Mouse (Mus musculus) CH12.LX (cell line): ENCODE data around the gene Cfap52. TPM values are rescaled to one million over a fixed set of nuclear protein-coding genes. Genes with fewer than 3 reads are reported as not detected.
A peak's percentile ranks its signal among the peaks of the same experiment; 100 is the strongest.

ENCODE experiments used
- DNase-seq: peaks from one replicate; pipeline ENCODE4 v3.0.0-alpha.2; 2013; ENCODE audit errors: extremely low read depth
- H3K27ac ChIP-seq: 2 replicates; pipeline ENCODE4 v1.5.1; 2012; ENCODE audit warnings: low read depth, mild to moderate bottlenecking, control low read depth, moderate library complexity; ENCODE audit not compliant: insufficient read depth
- H3K27me3 ChIP-seq: replicated peaks from 2 replicates; pipeline ENCODE3; 2012; ENCODE audit warnings: inconsistent platforms
- H3K36me3 ChIP-seq, 2 experiments: replicated peaks in 1 of 2; 2 replicates each; pipeline versions ENCODE3 to v1.6.1; 2012; ENCODE audit warnings: inconsistent platforms in 1 of 2, low read length in 1 of 2, mild to moderate bottlenecking in 1 of 2, mixed read lengths in 1 of 2, moderate library complexity in 1 of 2; ENCODE audit not compliant: control insufficient read depth in 1 of 2, insufficient read depth in 1 of 2
- H3K4me1 ChIP-seq, 2 experiments: 2 replicates each; pipeline ENCODE4 v1.6.1; 2012; ENCODE audit warnings: inconsistent platforms in 1 of 2, moderate library complexity in 1 of 2; ENCODE audit not compliant: insufficient read depth in 2 of 2, control insufficient read depth in 1 of 2
- H3K4me2 ChIP-seq: 2 replicates; pipeline ENCODE4 v1.6.1; 2012; ENCODE audit warnings: low read depth, mild to moderate bottlenecking, control low read depth; ENCODE audit not compliant: poor library complexity, insufficient read depth, severe bottlenecking
- H3K4me3 ChIP-seq, 3 experiments: fragments of 150-350 bp in 1 of 3; sonication (generic) in 1 of 3; replicated peaks in 1 of 3; 2 replicates each; pipeline versions ENCODE3 to v1.5.1; 2011 to 2012; ENCODE audit warnings: low read depth in 2 of 3, low read length in 2 of 3, mild to moderate bottlenecking in 2 of 3, moderate library complexity in 2 of 3, control low read depth in 1 of 3, improper control_type of control experiment in 1 of 3, inconsistent platforms in 1 of 3, mixed read lengths in 1 of 3; ENCODE audit not compliant: poor library complexity in 1 of 3
- H3K79me2 ChIP-seq: replicated peaks from 2 replicates; pipeline ENCODE4 v1.6.1; 2012; ENCODE audit warnings: mild to moderate bottlenecking, moderate library complexity; ENCODE audit not compliant: control insufficient read depth, poor library complexity, insufficient read depth, severe bottlenecking; ENCODE audit errors: extremely low read depth
- H3K9ac ChIP-seq: 2 replicates; pipeline ENCODE4 v1.6.1; 2012; ENCODE audit warnings: low read depth, mild to moderate bottlenecking, control low read depth, moderate library complexity; ENCODE audit not compliant: insufficient read depth
- H3K9me3 ChIP-seq: replicated peaks from 2 replicates; pipeline ENCODE3; 2012; ENCODE audit warnings: low read length, inconsistent platforms, mixed read lengths
- BHLHE40 ChIP-seq: IDR thresholded peaks from 2 replicates; pipeline ENCODE4 v1.6.1; 2011; ENCODE audit warnings: mild to moderate bottlenecking, low read depth, low read length, improper control_type of control experiment
- CHD1 ChIP-seq: IDR thresholded peaks from 2 replicates; pipeline ENCODE4 v1.6.1; 2012; ENCODE audit warnings: low read depth, low read length, improper control_type of control experiment, inconsistent platforms
- CHD2 ChIP-seq: IDR thresholded peaks from 2 replicates; pipeline ENCODE4 v1.6.1; 2011; ENCODE audit warnings: low read length, improper control_type of control experiment
- CTCF ChIP-seq, 2 experiments: IDR thresholded peaks in 1 of 2; conservative IDR thresholded peaks in 1 of 2; 2 replicates each; pipeline ENCODE4 v1.5.1; 2011 to 2012; ENCODE audit warnings: low read depth in 2 of 2, low read length in 2 of 2, improper control_type of control experiment in 1 of 2, inconsistent platforms in 1 of 2, mild to moderate bottlenecking in 1 of 2, moderate library complexity in 1 of 2
- E2F4 ChIP-seq: IDR thresholded peaks from 2 replicates; pipeline ENCODE4 v1.6.1; 2011; ENCODE audit warnings: low read depth, low read length, improper control_type of control experiment; ENCODE audit not compliant: insufficient replicate concordance
- ELF1 ChIP-seq: IDR thresholded peaks from 2 replicates; pipeline ENCODE4 v1.6.1; 2014; ENCODE audit warnings: low read depth, mild to moderate bottlenecking, inconsistent platforms, low read length, improper control_type of control experiment
- EP300 ChIP-seq: IDR thresholded peaks from 2 replicates; pipeline ENCODE4 v1.6.1; 2011; ENCODE audit warnings: low read length, improper control_type of control experiment
- ETS1 ChIP-seq: conservative IDR thresholded peaks from 2 replicates; pipeline ENCODE4 v1.6.1; 2012; ENCODE audit warnings: low read depth, mild to moderate bottlenecking, inconsistent platforms, low read length, improper control_type of control experiment, moderate library complexity
- GABPA ChIP-seq: IDR thresholded peaks from 2 replicates; pipeline ENCODE4 v1.6.1; 2012; ENCODE audit warnings: low read depth, low read length, improper control_type of control experiment, inconsistent platforms; ENCODE audit not compliant: insufficient replicate concordance
- HCFC1 ChIP-seq: IDR thresholded peaks from 2 replicates; pipeline ENCODE4 v1.6.1; 2012; ENCODE audit warnings: low read depth, mild to moderate bottlenecking, inconsistent platforms, low read length, improper control_type of control experiment
- IRF4 ChIP-seq: IDR thresholded peaks from 2 replicates; pipeline ENCODE4 v1.6.1; 2014; ENCODE audit warnings: low read depth, mild to moderate bottlenecking, inconsistent platforms, low read length, improper control_type of control experiment
- JUN ChIP-seq: IDR thresholded peaks from 2 replicates; pipeline ENCODE4 v1.6.1; 2011; ENCODE audit warnings: low read depth, mild to moderate bottlenecking, low read length, improper control_type of control experiment, moderate library complexity; ENCODE audit not compliant: insufficient read depth
- JUND ChIP-seq: conservative IDR thresholded peaks from 2 replicates; pipeline ENCODE4 v1.6.1; 2011; ENCODE audit warnings: low read depth, low read length, improper control_type of control experiment
- KAT2A ChIP-seq: IDR thresholded peaks from 2 replicates; pipeline ENCODE4 v1.6.1; 2012; ENCODE audit warnings: low read length, improper control_type of control experiment, inconsistent platforms; ENCODE audit not compliant: insufficient replicate concordance
- MAFK ChIP-seq: IDR thresholded peaks from 2 replicates; pipeline ENCODE4 v1.6.1; 2011; ENCODE audit warnings: low read length, improper control_type of control experiment; ENCODE audit not compliant: insufficient replicate concordance
- MAX ChIP-seq: IDR thresholded peaks from 2 replicates; pipeline ENCODE4 v1.6.1; 2011; ENCODE audit warnings: low read length, improper control_type of control experiment
- MAZ ChIP-seq: IDR thresholded peaks from 2 replicates; pipeline ENCODE4 v1.6.1; 2012; ENCODE audit warnings: low read depth, mild to moderate bottlenecking, inconsistent platforms, low read length, improper control_type of control experiment, moderate library complexity
- MXI1 ChIP-seq: IDR thresholded peaks from 2 replicates; pipeline ENCODE4 v1.6.1; 2011; ENCODE audit warnings: mild to moderate bottlenecking, low read depth, low read length, improper control_type of control experiment
- MYC ChIP-seq: IDR thresholded peaks from 2 replicates; pipeline ENCODE4 v1.6.1; 2011; ENCODE audit warnings: low read depth, mild to moderate bottlenecking, improper control_type of control experiment, low read length
- NELFE ChIP-seq: IDR thresholded peaks from 2 replicates; pipeline ENCODE4 v1.6.1; 2011; ENCODE audit warnings: low read depth, low read length, improper control_type of control experiment
- NRF1 ChIP-seq: IDR thresholded peaks from 2 replicates; pipeline ENCODE4 v1.6.1; 2014; ENCODE audit warnings: low read depth, mild to moderate bottlenecking, inconsistent platforms, low read length, improper control_type of control experiment, moderate library complexity
- POLR2A ChIP-seq: IDR thresholded peaks from 2 replicates; pipeline ENCODE4 v1.6.1; 2011; ENCODE audit warnings: low read depth, mild to moderate bottlenecking, improper control_type of control experiment, low read length
- POLR2AphosphoS2 ChIP-seq: IDR thresholded peaks from 2 replicates; pipeline ENCODE4 v1.6.1; 2011; ENCODE audit warnings: low read depth, low read length, improper control_type of control experiment
- RAD21 ChIP-seq: IDR thresholded peaks from 2 replicates; pipeline ENCODE4 v1.6.1; 2011; ENCODE audit warnings: low read depth, mild to moderate bottlenecking, low read length, improper control_type of control experiment, moderate library complexity
- RCOR1 ChIP-seq: conservative IDR thresholded peaks from 2 replicates; pipeline ENCODE4 v1.6.1; 2012; ENCODE audit warnings: low read depth, mild to moderate bottlenecking, inconsistent platforms, low read length, improper control_type of control experiment
- SIN3A ChIP-seq: IDR thresholded peaks from 2 replicates; pipeline ENCODE4 v1.6.1; 2012; ENCODE audit warnings: low read length, improper control_type of control experiment, inconsistent platforms
- SMC3 ChIP-seq: IDR thresholded peaks from 2 replicates; pipeline ENCODE4 v1.6.1; 2011; ENCODE audit warnings: low read depth, low read length, improper control_type of control experiment
- TBP ChIP-seq: conservative IDR thresholded peaks from 2 replicates; pipeline ENCODE4 v1.6.1; 2011; ENCODE audit warnings: low read depth, low read length, improper control_type of control experiment
- TCF12 ChIP-seq: IDR thresholded peaks from 2 replicates; pipeline ENCODE4 v1.6.1; 2014; ENCODE audit warnings: low read depth, mild to moderate bottlenecking, inconsistent platforms, low read length, improper control_type of control experiment
- UBTF ChIP-seq: IDR thresholded peaks from 2 replicates; pipeline ENCODE4 v1.6.1; 2012; ENCODE audit warnings: low read depth, mild to moderate bottlenecking, inconsistent platforms, low read length, improper control_type of control experiment, moderate library complexity
- USF1 ChIP-seq: IDR thresholded peaks from 2 replicates; pipeline ENCODE4 v1.6.1; 2014; ENCODE audit warnings: low read depth, mild to moderate bottlenecking, inconsistent platforms, low read length, improper control_type of control experiment
- USF2 ChIP-seq: conservative IDR thresholded peaks from 2 replicates; pipeline ENCODE4 v1.6.1; 2011; ENCODE audit warnings: low read depth, low read length, improper control_type of control experiment
- ZC3H11A ChIP-seq: IDR thresholded peaks from 2 replicates; pipeline ENCODE4 v1.6.1; 2012; ENCODE audit warnings: low read depth, mild to moderate bottlenecking, inconsistent platforms, low read length, improper control_type of control experiment
- ZKSCAN1 ChIP-seq: IDR thresholded peaks from 2 replicates; pipeline ENCODE4 v1.6.1; 2012; ENCODE audit warnings: low read depth, inconsistent platforms, low read length, improper control_type of control experiment, borderline replicate concordance
- ZMIZ1 ChIP-seq: IDR thresholded peaks from 2 replicates; pipeline ENCODE4 v1.6.1; 2012; ENCODE audit warnings: low read depth, mild to moderate bottlenecking, inconsistent platforms, low read length, improper control_type of control experiment
- ZNF384 ChIP-seq: IDR thresholded peaks from 2 replicates; pipeline ENCODE4 v1.6.1; 2012; ENCODE audit warnings: low read depth, low read length, improper control_type of control experiment, inconsistent platforms
- dilution Hi-C: fragments of 300-500 bp; cut with MboI; formaldehyde crosslinking; loops from 2 replicates; pipeline ENCODE4 v1.14.3; 2020; ENCODE audit warnings: low sequenced_read_pairs; ENCODE audit not compliant: extremely low pct_unique_long_range_greater_than_20kb, extremely low pct_ligation_motif_present
- in situ Hi-C: fragments of 300-500 bp; cut with MboI; formaldehyde crosslinking; loops from 3 replicates; pipeline ENCODE4 v1.14.3; 2019; ENCODE audit warnings: low sequenced_read_pairs, low pct_ligation_motif_present, low pct_unique_long_range_greater_than_20kb, mixed read lengths
- polyA plus RNA-seq: library from polyadenylated mRNA; unstranded; fragments of >175 nt; gene quantifications from 2 replicates; pipeline ENCODE4 v1.2.1, GENCODE M21; 2012; ENCODE audit warnings: low read depth; ENCODE audit not compliant: insufficient read length
- total RNA-seq, 2 experiments: library from RNA; depleted of rRNA; stranded (reverse); fragments of 300-350 nt in 1 of 2; fragments of >200 nt in 1 of 2; gene quantifications; 2 replicates each; pipeline ENCODE4 v1.2.3; 2012 to 2014

The Cfap52 gene
- total and polyA plus RNA-seq, 3 experiments, result 0.20 TPM; not detected in 2

- TF ChIP-seq SIN3A, result no peak
- no peak for TF ChIP-seq USF1
- TF ChIP-seq MYC, result peak; percentile 21; the same call in 1 of the 2 replicates
- TF ChIP-seq SMC3, result no peak
- no peak for TF ChIP-seq ZC3H11A
- TF ChIP-seq HCFC1, result no peak
- TF ChIP-seq IRF4, result peak; percentile 83
- TF ChIP-seq MAFK, result no peak
- no peak for TF ChIP-seq ZMIZ1
- no peak for TF ChIP-seq CHD2
- TF ChIP-seq TBP, result no peak
- no peak for TF ChIP-seq JUND
- TF ChIP-seq POLR2A, result no peak
- TF ChIP-seq CTCF (conservative IDR thresholded peaks at IDR 0.05 in 1 of 2, IDR thresholded peaks at IDR 0.05 in 1 of 2; ENCODE audit: low read depth in 2 of 2, low read length in 2 of 2), result no peak
- 0 out of 2 replicates have a peak, but pooled peaks have one; percentile 12 for TF ChIP-seq JUN
- TF ChIP-seq POLR2AphosphoS2, result no peak
- TF ChIP-seq NELFE, result no peak
- TF ChIP-seq E2F4, result no peak
- no peak for TF ChIP-seq RAD21
- peak; percentile 69 for TF ChIP-seq EP300
- TF ChIP-seq MAZ, result no peak
- TF ChIP-seq USF2, result no peak
- TF ChIP-seq MXI1, result no peak
- no peak for TF ChIP-seq MAX
- no peak for TF ChIP-seq GABPA
- TF ChIP-seq CHD1, result no peak
- TF ChIP-seq ELF1, result no peak
- no peak for TF ChIP-seq ZKSCAN1
- TF ChIP-seq KAT2A, result no peak
- TF ChIP-seq BHLHE40, result no peak
- no peak for TF ChIP-seq UBTF
- TF ChIP-seq RCOR1, result no peak
- no peak for TF ChIP-seq NRF1
- TF ChIP-seq ETS1, result no peak
- no peak for TF ChIP-seq TCF12
- TF ChIP-seq ZNF384, result no peak
- Histone ChIP-seq H3K9me3 (no peaks in the 10 kb centered on the region), H3K79me2 (no peaks in the 10 kb centered on the region), H3K9ac (no peak overlapping the region), H3K27me3 (no peaks in the 10 kb centered on the region), H3K4me3 (no peak overlapping the region), H3K4me2 (peak overlapping the region; percentile 39; the same call in 1 of the 2 replicates), H3K36me3 (peaks cover 8 to 28% of the 10 kb centered on the region in 2 experiments), H3K27ac (no peak overlapping the region), H3K4me1 (peaks cover 4 to 59% of the 10 kb centered on the region in 2 experiments; a peak in 3 of 4 replicates)
- DNase-seq, result peak; percentile 49
- dilution Hi-C loops, result no loop called here
- in situ Hi-C loops, result no loop called here
Observed at GRCm38 (mm10) chr11:68009377-68009776, 43.9 kb upstream of the Cfap52 start.
